In genomic region chr2:118903333-118903741, GRCm38 (mm10) we compare ENCODE assay signal across 8 mouse cellular contexts. TPM values are rescaled to one million over a fixed set of nuclear protein-coding genes. Genes with fewer than 3 reads are reported as not detected.
DNase-seq lines count a peak whose midpoint lies in the region; ATAC-seq and TF ChIP-seq lines count a peak whose summit lies in the region.

No protein-coding gene starts in this region.

- intact Hi-C loops in gastrocnemius, adult 2 months (cut with DNase I) = no loop called here

- peaks cover 30% of the 10 kb centered on the region for H3K27me3 ChIP-seq in heart, embryonic 10.5 days (ENCODE audit: insufficient read depth, poor library complexity, severe bottlenecking)
- H3K27me3 ChIP-seq in liver, embryonic 12.5 days (replicated peaks) = peaks cover 27% of the 10 kb centered on the region
- H3K27me3 ChIP-seq in stomach, embryonic 15.5 days (replicated peaks) = peaks cover 22% of the 10 kb centered on the region

- H3K27ac ChIP-seq in gastrocnemius, adult 2 months = no peak overlapping the region
- 0 out of 2 replicates have a peak overlapping the region, but pooled peaks have one; percentile 94 for H3K27ac ChIP-seq in heart, embryonic 10.5 days
- H3K27ac ChIP-seq in liver, embryonic 12.5 days = no peak overlapping the region; the same call in 1 of the 2 replicates
- H3K27ac ChIP-seq in stomach, embryonic 15.5 days = no peak overlapping the region

- WGBS in heart, embryonic 10.5 days = 5% methylated on average over 10 of the region's 10 CpGs
- WGBS in liver, embryonic 12.5 days (ENCODE audit: insufficient replicate concordance) = 22% methylated on average over 10 of the region's 10 CpGs
- 14% methylated on average over 10 of the region's 10 CpGs for WGBS in stomach, embryonic 15.5 days

- no peak for ATAC-seq in liver, embryonic 12.5 days
- no peak for ATAC-seq in stomach, embryonic 15.5 days (ENCODE audit: insufficient read depth, low FRiP score, low read depth)
- no peak for ATAC-seq in monocyte, adult 5-6 weeks (replicated peaks; ENCODE audit: insufficient number of reproducible peaks, low FRiP score, low TSS enrichment, poor library complexity, severe bottlenecking)

- H3K9me3 ChIP-seq in heart, embryonic 10.5 days = no peaks in the 10 kb centered on the region
- H3K9me3 ChIP-seq in liver, embryonic 12.5 days (replicated peaks) = no peaks in the 10 kb centered on the region
- no peaks in the 10 kb centered on the region for H3K9me3 ChIP-seq in stomach, embryonic 15.5 days

- H3K4me2 ChIP-seq in liver, embryonic 12.5 days = peak overlapping the region; percentile 100
- H3K4me2 ChIP-seq in stomach, embryonic 15.5 days = peak overlapping the region; percentile 97

- H3K4me3 ChIP-seq in gastrocnemius, adult 2 months = peak overlapping the region; percentile 99
- H3K4me3 ChIP-seq in heart, embryonic 10.5 days = peak overlapping the region; percentile 86
- H3K4me3 ChIP-seq in liver, embryonic 12.5 days = peak overlapping the region; percentile 92
- peak overlapping the region; percentile 94 for H3K4me3 ChIP-seq in stomach, embryonic 15.5 days (replicated peaks)

- H3K9ac ChIP-seq in liver, embryonic 12.5 days = peak overlapping the region; percentile 97; the same call in 1 of the 2 replicates
- no peak overlapping the region for H3K9ac ChIP-seq in stomach, embryonic 15.5 days

- peak; percentile 44 for DNase-seq in gastrocnemius, adult 2 months
- no peak for DNase-seq in gastrocnemius, postnatal 25 days
- DNase-seq in adipocyte (ENCODE audit: low spot score) = peak; percentile 76
- no peak for DNase-seq in heart, embryonic 10.5 days (ENCODE audit: low spot score)
- DNase-seq in right cerebral cortex, adult 18-20 months = no peak

- TF ChIP-seq CTCF in gastrocnemius, adult 2 months (IDR thresholded peaks at IDR 0.05) = no peak

- peaks cover 41% of the 10 kb centered on the region for H3K4me1 ChIP-seq in heart, embryonic 10.5 days
- peaks cover 81% of the 10 kb centered on the region for H3K4me1 ChIP-seq in liver, embryonic 12.5 days
- H3K4me1 ChIP-seq in stomach, embryonic 15.5 days = peaks cover 28% of the 10 kb centered on the region

- no peaks in the 10 kb centered on the region for H3K36me3 ChIP-seq in heart, embryonic 10.5 days
- no peaks in the 10 kb centered on the region for H3K36me3 ChIP-seq in liver, embryonic 12.5 days
- no peaks in the 10 kb centered on the region for H3K36me3 ChIP-seq in stomach, embryonic 15.5 days

RNA-seq across cellular contexts. Expression of gene Bahd1, which starts 3.2 kb away (rescaled TPM):
- 1 to 10 TPM; 5.2 to 6.4 TPM for total RNA-seq in gastrocnemius, adult 2 months (2021)
- 1 to 10 TPM; 4.2 TPM for total RNA-seq in gastrocnemius, postnatal 25 days (2021)
- 3.3 and 4.4 TPM in 2 replicates for polyA plus RNA-seq in heart, embryonic 10.5 days (2016; fragmentation: Nextera tagmentation; extraction: Ambion mirVana)
- polyA plus RNA-seq in liver, embryonic 12.5 days (2016; fragmentation: Nextera tagmentation; extraction: Ambion mirVana) = 5.1 and 5.6 TPM in 2 replicates
- 5.7 TPM in 2 replicates for polyA plus RNA-seq in stomach, embryonic 15.5 days (2015; fragmentation: Nextera tagmentation; extraction: Ambion mirVana)
- 5.6 to 11.9 TPM (median 9.6 TPM) in 3 replicates for total RNA-seq in monocyte, adult 5-6 weeks (2017)

RNA-seq across cellular contexts. Expression of gene Chst14, which starts 23.0 kb away (rescaled TPM):
- 1 to 10 TPM; 1.6 to 2.3 TPM for total RNA-seq in gastrocnemius, adult 2 months (2021)
- total RNA-seq in gastrocnemius, postnatal 25 days (2021) = 1 to 10 TPM; 2.8 TPM
- polyA plus RNA-seq in heart, embryonic 10.5 days (2016; fragmentation: Nextera tagmentation; extraction: Ambion mirVana) = 18.8 and 20.1 TPM in 2 replicates
- 8.8 and 9.5 TPM in 2 replicates for polyA plus RNA-seq in liver, embryonic 12.5 days (2016; fragmentation: Nextera tagmentation; extraction: Ambion mirVana)
- 26.3 and 26.9 TPM in 2 replicates for polyA plus RNA-seq in stomach, embryonic 15.5 days (2015; fragmentation: Nextera tagmentation; extraction: Ambion mirVana)
- 2.7 to 4.7 TPM in 2 of 3 replicates, not detected in the other for total RNA-seq in monocyte, adult 5-6 weeks (2017)

RNA-seq across cellular contexts. Expression of gene Ivd, which starts 41.6 kb away (rescaled TPM):
- total RNA-seq in gastrocnemius, adult 2 months (2021) = 100 to 1,000 TPM; 122 to 189 TPM
- total RNA-seq in gastrocnemius, postnatal 25 days (2021) = 100 to 1,000 TPM; 121 to 136 TPM
- polyA plus RNA-seq in heart, embryonic 10.5 days (2016; fragmentation: Nextera tagmentation; extraction: Ambion mirVana) = 67.2 and 82.4 TPM in 2 replicates
- 27.9 and 30.8 TPM in 2 replicates for polyA plus RNA-seq in liver, embryonic 12.5 days (2016; fragmentation: Nextera tagmentation; extraction: Ambion mirVana)
- 55.1 and 58.9 TPM in 2 replicates for polyA plus RNA-seq in stomach, embryonic 15.5 days (2015; fragmentation: Nextera tagmentation; extraction: Ambion mirVana)
- total RNA-seq in monocyte, adult 5-6 weeks (2017) = 9.5 to 16.2 TPM (median 13.5 TPM) in 3 replicates

Comparison
In these comparisons a context has a peak if more than half of its experiments do, and no peak if none do; other contexts are left out.
1. DNase-seq: peak in gastrocnemius, adult 2 months (single experiment) and adipocyte (single experiment); none in gastrocnemius, postnatal 25 days (single experiment), heart, embryonic 10.5 days (single experiment) and right cerebral cortex, adult 18-20 months (single experiment).
2. Peak in every context shown above with its lines, with median percentiles within 50 percentile points of each other: H3K4me3 ChIP-seq.